Mouse (Mus musculus): ENCODE measurements around the gene Arhgap10.

Gene Arhgap10

GRCm38 (mm10) chr8:77515786-77516185 is 2.0 kb downstream of the Arhgap10 start:
- DNase-seq, result no peak

- no peak for DNase-seq
Measured at GRCm38 (mm10) chr8:77515201-77515600, 2.6 kb downstream of the Arhgap10 start.

GRCm38 (mm10) chr8:77511750-77512493 is 5.8 kb downstream of the Arhgap10 start:
- DNase-seq, result no peak

- no peak for DNase-seq
Measured at GRCm38 (mm10) chr8:77510426-77510825, 7.3 kb downstream of the Arhgap10 start.

GRCm38 (mm10) chr8:77509044-77509443 is 8.7 kb downstream of the Arhgap10 start:
- DNase-seq, result no peak

GRCm38 (mm10) chr8:77507510-77508035 is 10.2 kb downstream of the Arhgap10 start:
- DNase-seq, result no peak

GRCm38 (mm10) chr8:77506539-77506938 is 11.2 kb downstream of the Arhgap10 start:
- DNase-seq, result no peak

- no peak for DNase-seq
Measured at GRCm38 (mm10) chr8:77502547-77502946, 15.2 kb downstream of the Arhgap10 start.

- no peak for DNase-seq
Measured at GRCm38 (mm10) chr8:77501131-77501530, 16.6 kb downstream of the Arhgap10 start.

- no peak for DNase-seq
Measured at GRCm38 (mm10) chr8:77500264-77500663, 17.5 kb downstream of the Arhgap10 start.

- DNase-seq, result no peak
Measured at GRCm38 (mm10) chr8:77497442-77497841, 20.3 kb downstream of the Arhgap10 start.

GRCm38 (mm10) chr8:77496253-77496652 is 21.5 kb downstream of the Arhgap10 start:
- no peak for DNase-seq

- no peak for DNase-seq
Measured at GRCm38 (mm10) chr8:77494376-77495328, 23.1 kb downstream of the Arhgap10 start.

GRCm38 (mm10) chr8:77492356-77493058 is 25.2 kb downstream of the Arhgap10 start:
- peak; percentile 88 for DNase-seq

- no peak for DNase-seq
Measured at GRCm38 (mm10) chr8:77491231-77491923, 26.4 kb downstream of the Arhgap10 start.

- DNase-seq, result peak; percentile 65
Measured at GRCm38 (mm10) chr8:77490095-77490781, 27.5 kb downstream of the Arhgap10 start.

- DNase-seq, result peak; percentile 38
Measured at GRCm38 (mm10) chr8:77489235-77489634, 28.5 kb downstream of the Arhgap10 start.

- no peak for DNase-seq
Measured at GRCm38 (mm10) chr8:77488215-77488606, 29.5 kb downstream of the Arhgap10 start.

- peak; percentile 37 for DNase-seq
Measured at GRCm38 (mm10) chr8:77487590-77488214, 30.1 kb downstream of the Arhgap10 start.

GRCm38 (mm10) chr8:77486749-77487148 is 31.0 kb downstream of the Arhgap10 start:
- no peak for DNase-seq

- DNase-seq, result no peak
Measured at GRCm38 (mm10) chr8:77484817-77485216, 32.9 kb downstream of the Arhgap10 start.

Data from lung, postnatal 36 days (tissue).